Mouse (Mus musculus) granulocyte monocyte progenitor cell, adult 5-6 weeks (primary cell): ENCODE measurements around the gene Platr17. TPM values are rescaled to one million over a fixed set of nuclear protein-coding genes. Genes with fewer than 3 reads are reported as not detected.
A peak's percentile ranks its signal among the peaks of the same experiment; 100 is the strongest.
"Not testable (repeated sequence)": the region's sequence is repeated elsewhere in the genome, so short reads cannot be mapped to it uniquely, and the experiment has no call there.

Experiments used
- ATAC-seq: replicated peaks from 2 replicates; pipeline ENCODE4 v1.8.0; 2016; ENCODE audit warnings: mild to moderate bottlenecking, moderate TSS enrichment, inconsistent platforms; ENCODE audit not compliant: poor library complexity, severe bottlenecking
- total RNA-seq, 2 experiments: library from RNA; stranded (forward) in 1 of 2; stranded (reverse) in 1 of 2; fragments of 200-712, 200-1000 nt in 1 of 2; fragments of >200 nt in 1 of 2; fragmentation: Nextera tagmentation in 1 of 2; gene quantifications; 2 replicates each; pipeline ENCODE4 v1.2.3; 2014 to 2017

Platr17 gene
- total RNA-seq (2014; fragmentation: Nextera tagmentation) (0.98 and 1.4 TPM in 2 replicates), total RNA-seq (2017) (0.46 TPM in 1 of 2 replicates, not detected in the other)

GRCm38 (mm10) chr17:33904835-33905234 lies at the start of gene Platr17:
TSS of gene Platr17 (plus strand) at chr17:33905135.
- not testable (repeated sequence) for ATAC-seq

GRCm38 (mm10) chr17:33857816-33858215 lies 47.1 kb upstream of the Platr17 start:
- ATAC-seq = no peak

DNA sequence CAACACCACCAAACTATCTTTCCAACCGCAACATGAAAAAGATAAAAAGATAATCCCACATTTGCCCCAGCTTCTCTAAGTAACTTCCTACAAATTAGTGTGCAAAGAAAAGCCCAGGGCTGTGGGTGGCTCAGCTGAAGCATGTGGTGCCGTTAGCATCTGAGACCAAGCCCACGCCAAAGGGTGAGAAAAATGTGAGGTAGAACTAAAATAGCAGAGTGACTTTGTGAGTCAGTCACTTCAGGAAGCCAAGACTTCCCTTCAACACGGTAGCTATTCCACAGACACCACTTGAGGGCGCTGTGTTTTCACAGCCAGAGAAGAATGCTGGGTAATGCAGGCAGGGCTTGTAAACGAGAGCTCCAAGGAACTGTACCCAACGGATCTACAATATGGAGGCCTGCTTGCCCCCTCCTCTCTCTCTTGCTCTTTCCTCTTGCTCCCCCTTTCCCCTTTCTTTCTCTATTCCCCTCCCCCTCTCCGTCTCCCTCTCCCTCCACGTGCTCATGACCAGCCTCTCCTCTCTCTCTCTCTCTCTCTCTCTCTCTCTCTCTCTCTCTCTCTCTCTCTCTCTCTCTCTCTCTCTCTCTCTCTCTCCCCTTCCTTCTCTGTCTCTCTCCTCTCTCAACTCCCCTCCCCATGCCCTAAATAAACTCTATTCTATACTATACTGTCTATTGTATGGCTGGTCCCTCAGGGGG lies 39.5 kb upstream of the Platr17 start:
- peak; percentile 92 for ATAC-seq

DNA sequence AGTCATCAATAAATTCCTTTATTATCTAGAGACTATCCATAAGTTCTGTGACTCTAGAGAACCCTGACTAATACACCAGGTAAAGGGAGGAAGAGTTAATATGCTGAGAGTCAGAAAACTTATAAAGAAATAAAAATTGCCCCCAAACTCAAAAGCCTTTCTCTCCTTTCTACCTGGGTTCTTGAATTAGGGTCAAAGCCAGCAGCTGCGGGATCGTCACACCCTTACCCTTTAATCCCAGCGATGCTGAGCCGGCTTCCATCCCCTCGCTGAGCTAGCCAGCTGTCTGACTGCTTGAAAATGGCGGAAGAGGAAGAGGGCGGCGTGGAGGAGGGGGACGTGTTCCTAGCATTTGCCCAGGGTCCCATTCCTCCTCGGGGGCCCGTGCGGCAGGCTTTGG lies 31.4 kb upstream of the Platr17 start, which contains the start of gene Gm7029:
Gene Gm7029, plus strand, starts transcription at position 301 of the 400 bp plus-strand sequence.
- not testable (repeated sequence) for ATAC-seq

DNA sequence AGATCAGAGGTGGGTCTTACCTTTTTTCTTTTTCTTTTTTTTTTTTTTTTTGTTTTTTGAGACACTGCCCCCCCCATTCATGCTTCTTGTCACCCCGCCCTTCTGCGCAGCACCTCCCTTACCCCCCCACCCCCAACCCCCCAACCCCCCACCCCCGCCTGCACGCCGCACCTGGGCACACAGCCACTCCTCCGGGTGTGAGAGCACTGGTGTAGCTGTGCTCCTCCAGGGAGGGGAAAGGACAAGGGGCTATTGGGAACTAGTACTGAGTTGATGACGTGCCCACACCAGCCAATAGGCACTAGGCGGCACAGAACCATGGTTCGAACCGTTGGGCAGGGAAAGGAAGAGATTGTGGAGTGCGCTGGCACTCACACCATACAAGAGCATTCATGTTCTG lies 30.5 kb upstream of the Platr17 start:
- ATAC-seq = no peak

DNA sequence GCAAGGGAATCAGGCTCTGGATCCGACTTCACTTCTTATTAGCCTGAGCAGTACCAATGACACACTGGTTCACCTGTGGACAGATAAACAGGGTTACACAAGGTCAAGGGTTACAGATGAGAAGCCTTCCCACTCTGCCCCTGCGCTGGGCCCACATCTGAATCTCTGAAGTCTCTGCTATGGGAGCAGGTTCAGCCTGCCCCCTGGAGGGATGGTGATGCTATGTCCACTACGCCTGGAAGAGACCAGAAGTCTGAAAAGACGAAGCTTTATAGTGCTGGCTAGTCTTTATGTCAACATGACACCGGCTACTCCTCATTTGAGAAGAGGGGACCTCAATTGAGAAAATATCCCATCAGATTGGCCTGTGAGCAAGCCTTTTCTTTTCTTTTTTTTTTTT lies 29.1 kb upstream of the Platr17 start:
- ATAC-seq = not testable (repeated sequence)

- not testable (repeated sequence) for ATAC-seq
Measured at GRCm38 (mm10) chr17:33884320-33884719, 20.6 kb upstream of the Platr17 start.

DNA sequence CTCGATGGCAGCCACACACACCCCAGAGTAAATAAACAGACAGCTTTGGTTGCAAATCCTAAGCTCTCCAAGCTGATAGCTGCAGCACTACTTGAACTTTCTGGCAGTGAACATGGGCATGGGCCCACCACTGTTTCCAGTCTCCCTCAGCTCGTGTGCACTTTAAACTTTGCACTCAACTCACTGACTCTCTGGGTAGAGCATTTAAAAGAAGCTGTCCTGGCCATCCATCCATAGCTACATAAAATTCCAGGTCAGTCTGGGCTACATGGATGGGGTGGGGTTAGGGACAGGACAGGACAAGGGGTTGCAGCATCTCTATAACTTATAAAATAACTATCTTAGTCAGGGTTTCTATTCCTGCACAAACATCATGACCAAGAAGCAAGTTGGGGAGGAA lies 17.1 kb upstream of the Platr17 start:
- ATAC-seq = not testable (repeated sequence)

- ATAC-seq = not testable (repeated sequence)
Measured at GRCm38 (mm10) chr17:33888230-33888629, 16.7 kb upstream of the Platr17 start.

GRCm38 (mm10) chr17:33889941-33890532 lies 14.9 kb upstream of the Platr17 start:
- ATAC-seq = not testable (repeated sequence)

DNA sequence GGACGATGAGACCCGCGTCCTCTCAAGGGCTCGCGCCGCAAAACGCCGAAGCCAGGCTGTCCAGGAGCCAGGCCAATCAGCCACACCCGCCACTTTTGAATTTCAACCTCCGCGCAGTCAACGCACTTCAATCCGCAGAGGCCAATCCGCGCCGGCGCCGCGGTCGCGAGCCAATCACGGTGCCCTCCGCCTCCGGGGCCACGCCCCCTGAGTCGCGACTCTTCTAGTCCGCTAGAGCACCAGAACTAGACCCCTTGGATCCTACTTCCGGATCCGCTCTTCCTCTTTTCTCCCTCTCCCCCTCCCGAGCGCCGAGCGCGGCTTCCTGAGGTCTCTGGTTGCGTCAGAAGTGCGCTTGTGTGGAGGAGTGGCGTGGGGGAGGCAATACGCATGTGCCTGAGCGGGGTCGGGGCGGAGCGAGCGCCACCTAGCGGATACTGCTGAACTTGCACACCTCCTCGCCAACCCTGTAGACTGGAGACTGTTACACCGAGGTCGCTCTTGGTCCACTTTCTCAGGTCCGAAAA lies 14.3 kb upstream of the Platr17 start, which contains the start of gene Kifc1:
Gene Kifc1, minus strand, starts transcription at position 129 of the 527 bp plus-strand sequence.
- peak; percentile 99 for ATAC-seq

GRCm38 (mm10) chr17:33891357-33891756 lies 13.6 kb upstream of the Platr17 start:
- ATAC-seq = no peak

DNA sequence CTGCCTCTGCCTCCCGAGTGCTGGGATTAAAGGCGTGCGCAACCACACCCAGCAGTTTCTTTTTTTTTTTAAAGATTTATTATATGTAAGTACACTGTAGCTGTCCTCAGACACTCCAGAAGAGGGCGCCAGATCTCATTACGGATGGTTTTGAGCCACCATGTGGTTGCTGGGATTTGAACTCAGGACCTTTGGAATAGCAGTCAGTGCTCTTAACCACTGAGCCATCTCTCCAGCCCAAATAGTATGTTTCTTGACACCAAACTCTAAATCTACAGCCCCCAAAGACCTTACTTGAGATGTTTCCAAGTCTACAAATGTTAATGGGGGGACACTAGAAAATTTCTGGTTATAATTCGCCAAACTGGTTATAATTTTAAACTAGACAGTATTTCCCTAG lies 13.0 kb upstream of the Platr17 start:
- not testable (repeated sequence) for ATAC-seq

- no peak for ATAC-seq
Measured at GRCm38 (mm10) chr17:33892429-33892828, 12.5 kb upstream of the Platr17 start.

DNA sequence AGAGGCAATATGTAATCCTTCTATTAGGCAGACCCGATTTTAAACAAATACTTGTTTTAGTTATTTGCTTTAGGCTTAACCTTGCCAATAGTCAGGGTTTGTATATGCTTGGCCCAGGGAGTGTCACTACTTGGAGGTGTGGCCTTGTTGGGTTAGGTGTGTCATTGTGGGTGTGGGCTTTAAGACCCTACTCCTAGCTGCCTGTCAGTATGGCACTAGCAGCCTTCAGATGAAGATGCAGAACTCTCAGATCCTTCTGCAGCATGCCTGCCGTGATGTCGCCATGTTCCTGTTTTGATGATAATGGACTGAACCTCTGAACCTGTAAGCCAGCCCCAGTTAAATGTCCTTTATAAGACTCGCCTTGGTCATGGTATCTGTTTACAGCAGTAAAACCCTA lies 11.9 kb upstream of the Platr17 start:
- not testable (repeated sequence) for ATAC-seq

DNA sequence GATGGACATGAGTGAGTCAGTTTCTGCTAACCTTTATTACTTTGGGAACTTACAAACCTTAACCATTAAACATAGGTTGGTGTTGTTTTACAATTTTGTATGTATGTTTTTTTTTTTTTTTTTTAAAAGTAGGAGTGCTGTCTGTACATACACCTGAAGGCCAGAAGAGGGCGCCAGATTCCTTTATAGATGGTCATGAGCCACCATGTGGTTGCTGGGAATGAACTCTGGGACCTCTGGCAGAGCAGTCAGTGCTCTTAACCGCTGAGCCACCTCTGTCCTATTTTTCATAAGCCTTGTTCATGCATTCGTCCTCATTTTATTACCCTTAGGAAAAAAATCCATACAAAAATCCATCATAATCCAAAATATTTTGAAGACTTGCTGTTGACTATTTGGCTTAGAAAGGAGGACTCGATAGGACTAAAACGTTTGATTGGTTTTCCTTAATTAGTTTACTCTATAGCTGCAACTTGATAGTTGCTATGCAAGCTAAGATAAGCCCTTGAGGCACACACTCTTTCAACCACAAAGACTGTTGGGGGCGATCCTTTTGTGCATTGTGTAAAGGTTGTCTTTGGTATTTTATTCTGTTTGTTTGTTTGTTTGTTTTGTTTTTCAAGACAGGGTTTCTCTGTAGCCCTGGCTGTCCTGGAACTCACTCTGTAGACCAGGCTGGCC lies 7.7 kb upstream of the Platr17 start:
- peak; percentile 61 for ATAC-seq

DNA sequence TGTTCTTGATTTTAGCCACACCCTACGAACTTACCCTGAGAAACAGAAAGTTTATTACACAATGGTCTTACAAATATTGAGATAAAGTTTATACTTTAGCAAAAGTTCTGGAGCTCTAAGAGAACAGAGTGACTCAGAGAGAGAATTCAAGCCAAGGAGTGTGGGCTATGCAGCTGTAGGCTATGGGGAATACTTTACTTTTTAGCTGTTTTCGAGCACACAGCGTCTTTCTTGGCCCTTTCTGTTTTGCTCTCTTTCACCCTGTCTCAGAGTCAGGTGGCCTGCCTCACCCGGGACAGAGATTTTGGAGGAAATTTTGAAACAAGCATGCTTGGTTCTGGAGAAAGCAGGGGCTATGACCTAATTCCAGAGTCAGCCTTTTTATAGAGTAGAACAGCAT lies 6.7 kb upstream of the Platr17 start:
- ATAC-seq = not testable (repeated sequence)

DNA sequence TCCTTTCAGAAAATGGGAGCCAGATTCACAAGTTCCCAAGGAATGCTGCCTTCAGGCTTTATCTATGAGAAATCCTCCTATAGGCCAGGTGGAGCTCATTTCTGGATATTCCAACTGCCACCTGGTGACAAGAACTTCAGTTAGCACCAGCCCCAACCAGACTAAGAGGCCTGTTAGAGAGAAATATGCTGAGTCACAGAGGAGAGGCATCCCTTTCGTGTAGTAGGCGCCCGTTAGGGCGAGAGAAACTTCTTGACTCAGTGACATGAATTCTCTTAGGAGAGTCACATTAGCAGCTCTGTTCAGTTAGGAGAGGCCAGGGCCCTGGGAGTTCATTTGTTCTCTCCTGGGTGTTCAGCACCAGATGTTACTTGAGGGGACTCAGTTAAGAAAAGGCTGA lies 5.3 kb upstream of the Platr17 start:
- ATAC-seq = no peak

DNA sequence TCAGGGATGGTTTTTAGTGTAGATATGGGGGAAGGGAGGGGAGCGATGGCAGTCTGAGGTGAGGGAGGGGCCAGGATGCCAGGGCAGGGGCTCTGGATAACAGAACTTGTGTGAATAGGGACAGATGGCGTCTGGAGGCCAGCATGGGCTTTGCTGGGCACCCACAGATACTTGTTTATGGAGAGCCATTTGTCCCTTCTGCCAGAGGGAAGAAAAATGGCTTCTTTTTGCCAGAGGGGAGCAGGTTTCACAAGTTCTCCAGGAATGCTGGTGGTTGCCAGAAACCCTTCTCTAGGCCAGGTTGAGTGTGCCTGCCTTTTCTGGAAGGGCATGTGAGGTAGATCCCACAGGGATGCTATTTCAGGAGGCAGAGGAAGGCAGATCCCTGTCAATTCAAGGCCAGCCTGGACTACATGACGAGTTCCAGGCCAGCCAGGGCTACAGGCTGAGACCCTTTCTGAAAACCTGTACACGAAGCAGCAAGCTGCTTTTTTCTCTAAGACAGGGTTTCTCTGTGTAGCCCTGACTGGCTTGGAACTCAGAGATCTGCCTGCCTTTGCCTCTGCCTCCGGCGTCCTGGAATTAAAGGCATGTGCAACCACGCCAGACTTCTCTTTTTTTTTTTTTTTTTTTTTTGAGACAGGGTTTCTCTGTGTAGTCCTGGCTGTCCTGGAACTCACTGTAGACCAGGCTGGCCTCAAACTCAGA lies 4.5 kb upstream of the Platr17 start:
- no peak for ATAC-seq

DNA sequence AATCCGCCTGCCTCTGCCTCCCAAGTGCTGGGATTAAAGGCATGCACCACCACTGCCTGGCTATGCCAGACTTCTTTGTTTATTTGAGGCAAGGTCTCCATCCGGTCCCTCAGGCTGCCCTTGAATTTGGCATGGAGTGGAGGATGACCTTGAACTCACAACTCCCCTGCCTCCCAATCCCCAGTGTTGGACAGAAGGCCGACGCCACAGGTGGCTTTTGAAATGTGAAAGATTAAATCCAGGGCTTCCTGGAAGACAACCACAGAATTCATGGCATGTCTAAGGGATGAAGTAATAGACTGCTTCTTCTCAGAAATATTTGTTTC lies 4.0 kb upstream of the Platr17 start:
- ATAC-seq = no peak
